Mouse (Mus musculus): ENCODE measurements around the gene Abcg8. TPM values are rescaled to one million over a fixed set of nuclear protein-coding genes. Genes with fewer than 3 reads are reported as not detected.

The Abcg8 gene
- polyA plus RNA-seq, 1 experiment from 2014 or later: 0.03 TPM

DNA sequence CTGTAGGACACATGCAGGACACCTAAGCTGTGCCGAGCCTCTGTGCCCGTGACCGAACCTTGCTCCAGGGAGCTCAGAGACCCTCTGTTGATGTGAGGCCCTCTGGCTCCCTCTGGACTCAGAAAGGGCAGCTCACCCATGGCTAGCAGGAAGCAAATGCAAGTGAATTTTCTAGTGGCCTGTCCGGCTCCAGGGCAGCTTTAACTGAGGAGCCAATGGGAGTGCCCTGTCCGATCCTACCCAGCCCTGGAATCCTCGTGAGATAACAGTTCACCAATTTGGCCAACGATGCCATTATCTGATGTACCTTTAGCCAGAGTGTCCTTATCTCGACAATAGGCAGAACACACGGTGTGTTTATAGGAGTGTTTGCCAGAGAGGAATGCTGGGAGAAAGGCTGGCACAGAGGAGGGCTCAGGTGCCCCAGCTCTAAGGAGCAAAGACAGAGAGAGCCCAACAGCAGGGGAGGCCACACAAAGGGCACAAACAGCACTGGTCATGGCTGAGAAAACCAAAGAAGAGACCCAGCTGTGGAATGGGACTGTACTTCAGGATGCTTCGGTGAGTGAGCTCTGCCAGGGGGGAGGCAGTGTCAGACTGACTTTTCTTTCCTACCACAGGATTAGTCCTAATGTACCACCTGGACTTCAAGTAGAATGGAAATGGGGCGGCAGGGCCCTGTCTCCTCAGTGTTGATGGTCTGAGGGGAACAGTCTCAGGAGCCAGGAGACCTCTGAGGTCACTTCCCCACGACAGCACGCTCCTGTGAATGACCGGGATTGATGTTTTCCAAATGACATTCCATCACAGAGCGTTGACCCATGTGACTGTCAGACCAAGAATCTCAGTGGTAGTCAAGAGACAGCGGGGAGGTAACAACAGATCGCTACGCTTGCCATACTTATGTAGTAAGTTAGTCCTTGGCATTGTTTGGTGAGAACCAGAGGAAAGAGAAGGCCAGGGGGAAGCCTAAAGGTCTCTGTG is 6.9 kb downstream of the Abcg8 start, which contains the start of gene Abcg5:
TSS of gene Abcg5 (minus strand) at position 278 of the 984 bp plus-strand sequence.
- DNase-seq (ENCODE audit: low read depth, low spot score) (no peak), ATAC-seq (no peak)
- no peaks in the 10 kb centered on the region for H3K27me3 ChIP-seq
- ChIA-PET POLR2A (no interaction called here), CTCF (interaction anchor here (0.8 kb wide), 1 partner anchor 15 kb away, joined by 3 read pairs; no protein-coding TSS in a partner anchor)
- TF ChIP-seq CTCF (IDR thresholded peaks at IDR 0.05): no peak
- in situ Hi-C loops (cut with MboI; ENCODE audit: low pct_unique_long_range_greater_than_20kb): no loop called here

- POLR2A ChIA-PET: no interaction called here
- no peak for ATAC-seq
These were observed 8.2 kb downstream of the Abcg8 start for GRCm38 (mm10) chr17:84684284-84684683.

DNA sequence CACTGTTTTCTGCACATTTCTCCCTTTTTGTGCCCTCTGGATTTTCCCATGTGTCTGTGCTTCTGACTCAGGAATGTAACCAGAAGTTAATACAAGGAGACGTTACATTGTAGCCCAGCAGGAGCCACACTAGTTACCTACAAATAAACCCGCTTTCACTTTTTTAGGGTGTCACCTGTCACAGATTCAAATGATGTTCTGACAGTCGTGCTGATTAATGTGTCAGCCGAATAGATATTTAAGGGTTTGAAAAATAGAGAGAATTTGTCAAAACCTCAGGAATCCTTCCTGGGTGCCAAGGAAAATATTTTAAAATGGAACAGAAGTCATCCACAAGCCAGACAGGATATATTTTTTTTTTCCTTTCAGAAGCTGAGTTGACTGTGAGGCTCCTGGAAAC is 9.2 kb downstream of the Abcg8 start:
- no peak for TF ChIP-seq CTCF (IDR thresholded peaks at IDR 0.05)
- in situ Hi-C loops (cut with MboI; ENCODE audit: low pct_unique_long_range_greater_than_20kb): no loop called here
- ATAC-seq: peak; percentile 3
- CTCF ChIA-PET: interaction anchor here (1.2 to 2.2 kb wide), 2 partner anchors 10 to 14 kb away, joined by 3 to 8 read pairs; partner anchors contain the start of gene Abcg8
- no peaks in the 10 kb centered on the region for H3K27me3 ChIP-seq
- DNase-seq (ENCODE audit: low read depth, low spot score): peak; percentile 43
- POLR2A ChIA-PET: interaction anchor here (0.6 kb wide), 1 partner anchor 18 kb away, joined by 3 read pairs; no protein-coding TSS in a partner anchor

More at GRCm38 (mm10) chr17:84684284-84684683, 8.2 kb downstream of the Abcg8 start:
- CTCF ChIA-PET: interaction anchor here (1.2 kb wide), 1 partner anchor 9 kb away, joined by 3 read pairs; the partner anchor contains the start of gene Abcg8
- no peaks in the 10 kb centered on the region for H3K27me3 ChIP-seq
- in situ Hi-C loops (cut with MboI; ENCODE audit: low pct_unique_long_range_greater_than_20kb): no loop called here
- TF ChIP-seq CTCF (IDR thresholded peaks at IDR 0.05): no peak
- DNase-seq (ENCODE audit: low read depth, low spot score): no peak

DNA sequence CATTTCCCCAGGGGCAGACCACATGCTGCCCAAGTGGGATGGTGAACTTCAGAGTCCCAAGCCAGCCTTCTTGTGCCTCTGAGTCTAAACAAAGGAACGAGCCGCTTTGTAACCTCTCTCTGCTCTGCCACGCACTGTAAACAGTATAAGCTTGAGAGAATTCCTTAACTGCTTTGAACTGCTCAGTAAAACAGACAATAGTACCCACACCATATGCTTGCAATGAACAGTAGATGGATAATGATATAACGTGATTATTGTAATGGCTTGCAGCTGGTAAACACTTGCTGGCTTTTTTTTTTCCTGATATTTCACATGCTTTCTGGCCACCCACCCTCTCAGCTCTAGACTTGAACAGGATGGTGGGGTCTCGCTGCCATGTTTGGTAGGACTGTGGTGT is 11.9 kb downstream of the Abcg8 start:
- DNase-seq (ENCODE audit: low read depth, low spot score): no peak
- ChIA-PET POLR2A (no interaction called here), CTCF (no interaction called here)
- no peak for ATAC-seq
- H3K27me3 ChIP-seq: no peaks in the 10 kb centered on the region
- TF ChIP-seq CTCF (IDR thresholded peaks at IDR 0.05): no peak
- in situ Hi-C loops (cut with MboI; ENCODE audit: low pct_unique_long_range_greater_than_20kb): no loop called here

GRCm38 (mm10) chr17:84688834-84689233 is 12.7 kb downstream of the Abcg8 start:
- CTCF ChIA-PET: interaction anchor here (1.0 to 1.9 kb wide), 2 partner anchors 10 to 88 kb away, joined by 4 to 9 read pairs; no protein-coding TSS in a partner anchor

GRCm38 (mm10) chr17:84689316-84689715 is 13.2 kb downstream of the Abcg8 start:
- TF ChIP-seq CTCF (IDR thresholded peaks at IDR 0.05): no peak
- ATAC-seq: no peak
- H3K27me3 ChIP-seq: no peaks in the 10 kb centered on the region
- peak; percentile 48 for DNase-seq (ENCODE audit: low read depth, low spot score)
- in situ Hi-C loops (cut with MboI; ENCODE audit: low pct_unique_long_range_greater_than_20kb): no loop called here
- ChIA-PET CTCF (interaction anchor here (1.0 to 1.9 kb wide), 2 partner anchors 9 to 88 kb away, joined by 4 to 9 read pairs; no protein-coding TSS in a partner anchor), POLR2A (no interaction called here)

More at GRCm38 (mm10) chr17:84688834-84689233, 12.7 kb downstream of the Abcg8 start:
- ATAC-seq (no peak), DNase-seq (ENCODE audit: low read depth, low spot score) (no peak)
- TF ChIP-seq CTCF (IDR thresholded peaks at IDR 0.05): no peak
- POLR2A ChIA-PET: no interaction called here
- in situ Hi-C loops (cut with MboI; ENCODE audit: low pct_unique_long_range_greater_than_20kb): no loop called here
- no peaks in the 10 kb centered on the region for H3K27me3 ChIP-seq

DNA sequence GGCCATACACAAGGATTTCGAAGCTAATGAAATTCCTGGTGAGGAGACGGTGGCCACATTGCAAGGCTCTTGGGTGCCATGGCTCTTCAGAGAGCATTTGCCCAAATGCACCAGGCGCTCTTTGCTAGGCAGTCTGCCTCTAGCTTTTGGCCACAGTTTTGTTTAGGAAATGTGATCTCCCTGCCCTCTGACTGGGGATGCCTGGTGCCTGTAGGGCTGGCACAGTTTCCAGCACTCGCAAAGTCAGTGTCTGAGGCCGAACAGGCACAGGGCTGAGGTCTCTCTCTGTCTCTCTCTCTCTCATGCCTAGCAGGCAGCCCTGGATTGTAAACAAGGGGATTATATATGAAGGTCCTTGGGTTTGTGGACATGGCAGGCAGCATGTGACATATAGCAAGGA is 14.0 kb downstream of the Abcg8 start:
- in situ Hi-C loops (cut with MboI; ENCODE audit: low pct_unique_long_range_greater_than_20kb): no loop called here
- CTCF ChIA-PET: interaction anchor here (1.9 kb wide), 1 partner anchor 8 kb away, joined by 9 read pairs; no protein-coding TSS in a partner anchor
- POLR2A ChIA-PET: no interaction called here
- no peaks in the 10 kb centered on the region for H3K27me3 ChIP-seq
- DNase-seq (ENCODE audit: low read depth, low spot score): no peak
- TF ChIP-seq CTCF (IDR thresholded peaks at IDR 0.05): no peak
- ATAC-seq: no peak

- TF ChIP-seq CTCF (IDR thresholded peaks at IDR 0.05): no peak
- no peak for ATAC-seq
- ChIA-PET POLR2A (no interaction called here), CTCF (no interaction called here)
- H3K27me3 ChIP-seq: no peaks in the 10 kb centered on the region
- in situ Hi-C loops (cut with MboI; ENCODE audit: low pct_unique_long_range_greater_than_20kb): no loop called here
- DNase-seq (ENCODE audit: low read depth, low spot score): no peak
These were observed 17.6 kb downstream of the Abcg8 start for GRCm38 (mm10) chr17:84693741-84694140.

- POLR2A ChIA-PET: no interaction called here
- ATAC-seq: no peak
- no peak for TF ChIP-seq CTCF (IDR thresholded peaks at IDR 0.05)
- CTCF ChIA-PET: interaction anchor here (1.4 kb wide), 1 partner anchor 49 kb away, joined by 3 read pairs; no protein-coding TSS in a partner anchor
- DNase-seq (ENCODE audit: low read depth, low spot score): no peak
- no peaks in the 10 kb centered on the region for H3K27me3 ChIP-seq
- in situ Hi-C loops (cut with MboI; ENCODE audit: low pct_unique_long_range_greater_than_20kb): no loop called here
These were observed 20.4 kb downstream of the Abcg8 start for GRCm38 (mm10) chr17:84696537-84696936.

GRCm38 (mm10) chr17:84698727-84699126 is 22.6 kb downstream of the Abcg8 start:
- ATAC-seq: peak; percentile 49
- ChIA-PET POLR2A (interaction anchor here (0.5 kb wide), 1 partner anchor 48 kb away, joined by 3 read pairs; no protein-coding TSS in a partner anchor), CTCF (interaction anchor here (0.6 to 2.4 kb wide), 16 partner anchors 9 to 224 kb away, joined by 3 to 15 read pairs (median 5); partner anchors contain the start of gene Abcg5)
- DNase-seq (ENCODE audit: low read depth, low spot score): no peak
- in situ Hi-C loops (cut with MboI; ENCODE audit: low pct_unique_long_range_greater_than_20kb): no loop called here
- no peaks in the 10 kb centered on the region for H3K27me3 ChIP-seq
- TF ChIP-seq CTCF (IDR thresholded peaks at IDR 0.05): no peak
